14 mouse cellular contexts compared by ENCODE assay signal in genomic region chr9:119005303-119006029, GRCm38 (mm10). TPM values are rescaled to one million over a fixed set of nuclear protein-coding genes. Genes with fewer than 3 reads are reported as not detected.
DNase-seq lines count a peak whose midpoint lies in the region; ATAC-seq and TF ChIP-seq lines count a peak whose summit lies in the region.
"Had no signal": no experiment of that assay in that cellular context is flagged by ENCODE, and none has a peak within 500 bp of the region (broad histone marks: within the 10 kb centered on the region; RNA-seq: fewer than 3 reads in every experiment).

No protein-coding gene starts in this region.

- DNase-seq in hindbrain, embryonic 11.5 days (ENCODE audit: low spot score) = no peak
- peak; percentile 76 for DNase-seq in R1 (ENCODE audit: low read depth, low spot score)
- DNase-seq in urinary bladder, postnatal 4 days (ENCODE audit: low spot score in 2 of 2) = no peak
- DNase-seq in kidney, adult 8-10 months = no peak
- DNase-seq: adrenal gland, adult 8-10 months; cerebellum, postnatal 25 days; lung, adult 2 months had no signal

- no peaks in the 10 kb centered on the region for H3K36me3 ChIP-seq in hindbrain, embryonic 13.5 days
- H3K36me3 ChIP-seq in hindbrain, embryonic 11.5 days (ENCODE audit: control insufficient read depth, insufficient read depth, low read length) = no peaks in the 10 kb centered on the region
- H3K36me3 ChIP-seq in ES-Bruce4 (ENCODE audit: control insufficient read depth, insufficient read depth, low read length, poor library complexity, severe bottlenecking) = no peaks in the 10 kb centered on the region
- no peaks in the 10 kb centered on the region for H3K36me3 ChIP-seq in hindbrain, embryonic 16.5 days (ENCODE audit: control insufficient read depth, insufficient read depth, low read length)
- H3K36me3 ChIP-seq: embryonic facial prominence, embryonic 15.5 days; intestine, embryonic 15.5 days; limb, embryonic 15.5 days; neural tube, embryonic 15.5 days had no signal

- no peaks in the 10 kb centered on the region for H3K9me3 ChIP-seq in hindbrain, embryonic 13.5 days
- H3K9me3 ChIP-seq in hindbrain, embryonic 11.5 days (ENCODE audit: control insufficient read depth, low read length) = no peaks in the 10 kb centered on the region
- no peaks in the 10 kb centered on the region for H3K9me3 ChIP-seq in ES-Bruce4 (replicated peaks; ENCODE audit: control insufficient read depth, insufficient read depth, low read length, poor library complexity, severe bottlenecking)
- H3K9me3 ChIP-seq in hindbrain, embryonic 16.5 days (ENCODE audit: control insufficient read depth, low read length) = no peaks in the 10 kb centered on the region
- H3K9me3 ChIP-seq: embryonic facial prominence, embryonic 15.5 days; intestine, embryonic 15.5 days; limb, embryonic 15.5 days; neural tube, embryonic 15.5 days had no signal

- peaks cover 32% of the 10 kb centered on the region for H3K4me1 ChIP-seq in hindbrain, embryonic 13.5 days (replicated peaks)
- 0 out of 2 replicates have a peak, but pooled peaks cover 2% of the 10 kb centered on the region for H3K4me1 ChIP-seq in hindbrain, embryonic 11.5 days (replicated peaks; ENCODE audit: control insufficient read depth, insufficient read depth, low read length)
- peaks cover 2% of the 10 kb centered on the region for H3K4me1 ChIP-seq in ES-Bruce4 (ENCODE audit: control insufficient read depth, insufficient read depth, low read length)
- peaks cover 9% of the 10 kb centered on the region for H3K4me1 ChIP-seq in hindbrain, embryonic 16.5 days (ENCODE audit: control insufficient read depth, insufficient read depth, low read depth, low read length)

- H3K4me2 ChIP-seq in hindbrain, embryonic 13.5 days = no peak overlapping the region
- H3K4me2 ChIP-seq in hindbrain, embryonic 11.5 days (replicated peaks; ENCODE audit: low read depth, low read length) = no peak overlapping the region
- H3K4me2 ChIP-seq in hindbrain, embryonic 16.5 days (ENCODE audit: low read length) = no peak overlapping the region
- H3K4me2 ChIP-seq: embryonic facial prominence, embryonic 15.5 days; intestine, embryonic 15.5 days; limb, embryonic 15.5 days; neural tube, embryonic 15.5 days had no signal

- no peaks in the 10 kb centered on the region for H3K27me3 ChIP-seq in hindbrain, embryonic 13.5 days
- no peaks in the 10 kb centered on the region for H3K27me3 ChIP-seq in hindbrain, embryonic 11.5 days (ENCODE audit: control insufficient read depth, insufficient read depth, low read length)
- H3K27me3 ChIP-seq in ES-Bruce4 (ENCODE audit: control insufficient read depth, insufficient read depth, low read length, poor library complexity, severe bottlenecking) = no peaks in the 10 kb centered on the region
- no peaks in the 10 kb centered on the region for H3K27me3 ChIP-seq in hindbrain, embryonic 16.5 days (replicated peaks; ENCODE audit: control insufficient read depth, insufficient read depth, low read length)
- H3K27me3 ChIP-seq: embryonic facial prominence, embryonic 15.5 days; intestine, embryonic 15.5 days; limb, embryonic 15.5 days; neural tube, embryonic 15.5 days had no signal

- no peak for TF ChIP-seq CTCF in ES-Bruce4 (IDR thresholded peaks at IDR 0.05; ENCODE audit: low read depth, low read length)

- no peak overlapping the region for H3K4me3 ChIP-seq in hindbrain, embryonic 13.5 days
- H3K4me3 ChIP-seq in hindbrain, embryonic 11.5 days (ENCODE audit: low read depth, low read length) = no peak overlapping the region
- H3K4me3 ChIP-seq in ES-Bruce4 (ENCODE audit: low read depth, low read length) = no peak overlapping the region
- no peak overlapping the region for H3K4me3 ChIP-seq in hindbrain, embryonic 16.5 days (ENCODE audit: low read length)
- H3K4me3 ChIP-seq: embryonic facial prominence, embryonic 15.5 days; intestine, embryonic 15.5 days; limb, embryonic 15.5 days; neural tube, embryonic 15.5 days had no signal

- H3K27ac ChIP-seq in hindbrain, embryonic 13.5 days = peak overlapping the region; percentile 23; the same call in 1 of the 2 replicates
- H3K27ac ChIP-seq in hindbrain, embryonic 11.5 days (ENCODE audit: low read depth, low read length) = no peak overlapping the region
- H3K27ac ChIP-seq in ES-Bruce4 (ENCODE audit: insufficient read depth, low read length) = no peak overlapping the region
- H3K27ac ChIP-seq in hindbrain, embryonic 16.5 days (ENCODE audit: low read depth, low read length) = no peak overlapping the region
- H3K27ac ChIP-seq: embryonic facial prominence, embryonic 15.5 days; intestine, embryonic 15.5 days; neural tube, embryonic 15.5 days had no signal

- no peak for TF ChIP-seq POLR2A in ES-Bruce4 (IDR thresholded peaks at IDR 0.05; ENCODE audit: insufficient read depth, low read length)

- no peak overlapping the region for H3K9ac ChIP-seq in hindbrain, embryonic 13.5 days
- no peak overlapping the region for H3K9ac ChIP-seq in hindbrain, embryonic 11.5 days (ENCODE audit: low read depth, low read length)
- no peak overlapping the region for H3K9ac ChIP-seq in ES-Bruce4 (ENCODE audit: low read depth, poor library complexity, severe bottlenecking)
- H3K9ac ChIP-seq in hindbrain, embryonic 16.5 days (ENCODE audit: low read depth, low read length) = no peak overlapping the region
- H3K9ac ChIP-seq: embryonic facial prominence, embryonic 15.5 days; intestine, embryonic 15.5 days; limb, embryonic 15.5 days; neural tube, embryonic 15.5 days had no signal

- WGBS in hindbrain, embryonic 13.5 days = 59% methylated on average over 15 of the region's 15 CpGs
- 65% methylated on average over 15 of the region's 15 CpGs for WGBS in hindbrain, embryonic 11.5 days
- 60% methylated on average over 15 of the region's 15 CpGs for WGBS in hindbrain, embryonic 16.5 days

- no peak for ATAC-seq in hindbrain, embryonic 13.5 days (ENCODE audit: low FRiP score)
- no peak for ATAC-seq in hindbrain, embryonic 11.5 days (ENCODE audit: low FRiP score)
- 0 out of 2 replicates have a peak, but pooled peaks have one; percentile 25 for ATAC-seq in hindbrain, embryonic 16.5 days
- ATAC-seq: intestine, embryonic 15.5 days had no signal

- 0 out of 2 replicates have a peak, but pooled peaks have one; percentile 44 for TF ChIP-seq EP300 in ES-Bruce4 (IDR thresholded peaks at IDR 0.05; ENCODE audit: insufficient read depth, low read depth, low read length)

RNA-seq across cellular contexts. Expression of gene Vill, which starts 47.1 kb away (rescaled TPM):
- polyA plus RNA-seq in hindbrain, embryonic 13.5 days (2015; fragmentation: Nextera tagmentation; extraction: Ambion mirVana) = 4.2 TPM in 2 replicates
- 7.5 and 8.8 TPM in 2 replicates for polyA plus RNA-seq in hindbrain, embryonic 11.5 days (2014; fragmentation: Nextera tagmentation; extraction: Ambion mirVana)
- 37.0 and 40.0 TPM in 2 replicates for polyA plus RNA-seq in ES-Bruce4 (2011; ENCODE audit: insufficient read depth, insufficient read length, low read depth, missing spikeins)
- 4.7 and 5.0 TPM in 2 replicates for polyA plus RNA-seq in hindbrain, embryonic 16.5 days (2015; fragmentation: Nextera tagmentation; extraction: Ambion mirVana)
